Mouse (Mus musculus) spleen, adult 12 weeks (tissue): Measurements from ENCODE around the gene Olfr1360.
A peak's percentile ranks its signal among the peaks of the same experiment; 100 is the strongest.

ENCODE experiments used
- DNase-seq: peaks from one replicate; pipeline ENCODE4 v3.0.0; 2022; ENCODE audit warnings: low spot score

The Olfr1360 gene

DNA sequence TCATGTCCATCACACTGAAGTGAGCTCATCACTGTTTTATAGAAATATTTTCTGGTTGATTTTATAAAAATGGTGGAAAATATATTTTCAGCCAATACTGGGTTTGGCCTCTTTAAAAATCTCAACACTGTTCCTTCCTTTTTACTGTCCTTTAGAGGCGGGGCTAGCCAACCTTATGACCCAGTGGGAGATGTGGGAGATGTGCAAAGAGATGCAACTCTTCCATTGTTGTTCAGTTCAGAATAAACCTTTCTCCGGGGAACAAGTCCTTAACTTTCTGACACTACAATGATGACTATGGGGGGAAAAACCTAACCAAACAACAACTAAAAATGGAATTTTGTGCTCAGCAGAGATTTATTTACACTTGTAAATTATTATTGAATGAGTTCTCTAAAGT, at the start of gene Olfr1360:
TSS of gene Olfr1360 (minus strand) at position 101 of the 400 bp plus-strand sequence.
- no peak for DNase-seq

DNA sequence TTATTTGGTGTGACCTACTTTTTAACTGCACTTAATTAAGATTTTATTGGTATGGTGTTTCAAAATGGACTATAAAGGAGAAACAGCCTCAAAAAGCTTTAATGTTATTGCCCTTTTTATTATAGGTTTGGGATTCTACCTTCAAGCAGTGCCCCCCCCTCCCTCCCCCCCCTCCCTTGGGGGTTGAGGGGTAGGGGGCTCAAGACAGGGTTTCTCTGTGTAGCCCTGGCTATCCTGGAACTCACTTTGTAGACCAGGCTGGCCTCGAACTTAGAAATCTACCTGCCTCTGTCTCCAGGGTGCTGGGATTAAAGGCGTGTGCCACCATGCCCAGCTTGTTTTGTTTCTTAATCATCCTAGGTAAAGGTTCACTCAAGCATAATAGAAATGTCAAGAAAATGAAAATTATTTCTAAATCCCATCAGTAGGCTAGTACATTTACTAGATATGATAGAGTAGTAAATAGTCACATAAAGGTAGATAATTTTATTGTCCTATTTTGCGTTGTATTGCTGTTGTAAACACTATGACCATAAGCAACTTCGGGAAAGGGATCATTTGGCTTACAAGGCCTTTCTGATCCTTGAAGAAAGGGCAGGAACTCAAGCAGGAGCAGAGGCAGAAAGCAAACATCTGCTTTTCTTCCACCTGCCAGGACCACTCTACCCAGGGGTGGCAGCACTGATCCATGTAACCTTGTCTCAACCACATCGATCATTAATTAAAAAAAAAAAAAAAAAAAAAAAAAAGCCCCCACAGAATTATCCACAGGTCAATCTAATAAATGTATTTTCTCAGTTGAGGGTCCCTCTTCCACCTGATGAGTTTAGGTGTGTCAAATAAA, 46.0 kb upstream of the Olfr1360 start:
- no peak for DNase-seq

DNA sequence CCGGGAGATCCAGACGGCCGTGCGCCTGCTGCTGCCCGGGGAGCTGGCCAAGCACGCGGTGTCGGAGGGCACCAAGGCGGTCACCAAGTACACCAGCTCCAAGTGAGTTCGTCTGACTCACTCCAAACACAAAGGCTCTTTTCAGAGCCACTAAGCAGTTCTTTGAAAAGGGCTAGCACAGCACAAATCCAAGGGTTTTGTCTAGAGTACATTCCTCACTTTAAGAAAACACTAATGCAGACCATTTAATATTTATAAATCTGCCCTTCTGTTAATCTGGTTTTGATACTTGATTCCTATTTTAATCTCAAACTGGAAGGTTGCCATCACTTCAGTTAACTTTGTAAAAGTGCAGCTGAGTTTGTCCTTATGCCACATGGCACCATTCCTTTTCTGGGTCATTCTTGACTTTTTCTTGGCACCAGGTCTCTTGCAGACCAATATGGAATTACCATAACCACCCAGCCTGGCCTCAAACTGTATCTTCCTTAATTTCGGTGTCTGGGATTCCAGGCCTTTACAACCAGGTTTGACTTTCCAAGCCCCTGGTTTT, 45.2 kb upstream of the Olfr1360 start:
- DNase-seq, result no peak

DNA sequence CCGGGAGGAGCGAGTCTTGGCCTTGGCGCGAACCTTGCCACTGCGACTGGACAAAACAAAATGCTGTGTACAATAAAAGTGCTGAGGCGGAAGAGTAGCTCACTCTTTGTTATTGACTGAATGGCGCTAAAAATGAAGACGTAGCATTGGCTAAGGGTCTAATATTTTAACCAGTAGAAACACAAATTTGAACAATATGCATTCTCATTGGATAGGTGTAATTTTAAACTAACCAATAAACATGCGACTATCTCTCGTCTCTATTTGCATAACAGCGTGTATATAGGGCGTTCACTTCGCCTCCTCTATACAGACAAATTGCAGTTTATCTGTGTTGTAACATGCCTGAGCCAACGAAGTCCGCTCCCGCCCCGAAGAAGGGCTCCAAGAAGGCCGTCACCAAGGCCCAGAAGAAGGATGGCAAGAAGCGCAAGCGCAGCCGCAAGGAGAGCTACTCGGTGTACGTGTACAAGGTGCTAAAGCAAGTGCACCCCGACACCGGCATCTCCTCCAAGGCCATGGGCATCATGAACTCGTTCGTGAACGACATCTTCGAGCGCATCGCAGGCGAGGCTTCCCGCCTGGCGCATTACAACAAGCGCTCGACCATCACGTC, 44.7 kb upstream of the Olfr1360 start, which contains the start of gene Hist1h2bm:
TSS of gene Hist1h2bm (plus strand) at position 288 of the 616 bp plus-strand sequence.
- peak; percentile 68 for DNase-seq

DNA sequence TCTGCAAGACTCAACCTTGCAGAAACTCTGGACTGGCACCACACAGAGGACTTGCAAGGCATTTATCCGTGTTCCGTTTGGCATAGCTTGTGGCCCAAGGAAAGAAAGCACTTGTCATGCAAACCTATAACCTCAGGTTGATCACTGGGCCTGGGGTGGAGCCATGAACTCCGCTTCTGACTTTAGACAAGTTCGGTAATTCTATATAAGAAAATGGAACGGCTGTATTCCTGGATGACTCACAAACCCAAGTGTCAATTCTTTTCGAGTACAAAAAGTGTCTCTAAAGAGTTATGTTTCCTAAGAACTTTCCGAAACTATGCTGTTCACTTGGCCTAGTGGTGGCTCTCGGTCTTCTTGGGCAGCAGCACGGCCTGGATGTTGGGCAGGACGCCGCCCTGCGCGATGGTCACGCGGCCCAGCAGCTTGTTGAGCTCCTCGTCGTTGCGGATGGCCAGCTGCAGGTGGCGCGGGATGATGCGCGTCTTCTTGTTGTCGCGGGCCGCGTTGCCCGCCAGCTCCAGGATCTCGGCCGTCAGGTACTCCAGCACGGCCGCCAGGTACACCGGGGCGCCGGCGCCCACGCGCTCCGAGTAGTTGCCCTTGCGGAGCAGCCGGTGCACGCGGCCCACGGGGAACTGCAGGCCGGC, 44.0 kb upstream of the Olfr1360 start:
- DNase-seq, result peak; percentile 22

DNA sequence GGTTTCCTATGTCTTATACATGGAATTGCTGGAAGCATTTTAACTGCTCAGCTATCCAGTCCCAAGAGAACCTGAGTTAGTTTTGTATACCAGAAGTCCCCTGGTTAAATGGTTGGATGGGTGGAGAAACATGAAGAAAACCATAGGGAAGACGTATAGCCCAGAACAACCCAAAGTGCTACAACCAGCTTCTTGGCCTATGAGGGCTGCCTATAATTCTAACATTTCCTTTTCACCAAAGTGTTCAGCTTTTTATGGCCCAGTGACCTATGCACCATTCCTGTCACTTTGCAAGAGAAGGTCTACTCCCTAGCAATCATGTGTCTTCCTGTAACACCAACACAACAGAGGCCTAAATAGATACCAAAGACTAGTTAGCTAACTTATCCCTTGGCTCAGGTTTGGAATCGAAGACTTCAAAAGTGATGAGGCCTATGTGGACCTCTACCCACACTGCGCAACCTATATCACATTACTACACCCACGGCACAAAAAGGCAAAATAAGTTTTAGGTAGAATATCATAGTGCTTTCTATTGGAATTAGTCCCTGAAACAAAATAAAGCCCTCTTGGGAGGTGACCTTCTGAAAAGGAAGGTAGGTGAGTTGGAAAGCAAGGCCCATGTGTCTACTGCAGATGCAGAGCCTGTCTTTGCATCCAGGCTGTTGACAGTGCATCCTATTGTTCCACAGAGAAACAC, 41.3 kb upstream of the Olfr1360 start:
- DNase-seq, result no peak

DNA sequence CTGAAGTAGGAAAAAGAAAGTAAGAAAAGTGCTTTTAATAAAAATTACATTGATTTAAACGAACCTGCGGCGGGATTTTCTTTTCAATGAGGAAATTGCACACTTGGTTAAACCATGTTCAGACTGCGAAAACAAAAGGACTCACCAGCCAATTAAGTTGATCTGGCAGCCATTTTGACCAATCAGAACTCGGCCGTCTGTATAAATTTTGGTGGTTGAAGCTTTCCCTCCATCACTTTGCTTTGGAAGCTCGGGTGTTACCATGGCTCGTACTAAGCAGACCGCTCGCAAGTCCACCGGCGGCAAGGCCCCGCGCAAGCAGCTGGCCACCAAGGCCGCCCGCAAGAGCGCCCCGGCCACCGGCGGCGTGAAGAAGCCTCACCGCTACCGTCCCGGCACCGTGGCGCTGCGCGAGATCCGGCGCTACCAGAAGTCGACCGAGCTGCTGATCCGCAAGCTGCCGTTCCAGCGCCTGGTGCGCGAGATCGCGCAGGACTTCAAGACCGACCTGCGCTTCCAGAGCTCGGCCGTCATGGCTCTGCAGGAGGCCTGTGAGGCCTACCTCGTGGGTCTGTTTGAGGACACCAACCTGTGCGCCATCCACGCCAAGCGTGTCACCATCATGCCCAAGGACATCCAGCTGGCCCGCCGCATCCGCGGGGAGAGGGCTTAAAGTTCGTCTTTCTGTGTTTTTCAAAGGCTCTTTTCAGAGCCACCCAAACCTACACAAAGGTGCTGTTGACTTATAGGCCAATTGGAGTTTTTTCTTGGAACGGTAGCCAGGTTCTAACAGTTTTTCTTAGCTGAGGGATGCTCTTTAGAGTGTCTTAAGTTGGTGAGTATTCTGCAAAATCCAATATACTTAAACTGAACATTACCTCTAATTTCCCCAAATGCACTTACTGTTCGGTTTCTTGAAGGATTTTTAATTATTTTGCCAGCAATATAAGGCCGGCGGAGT, 40.5 kb upstream of the Olfr1360 start, which contains the start of gene Hist1h3h:
TSS of gene Hist1h3h (plus strand) at position 263 of the 961 bp plus-strand sequence.
- DNase-seq, result peak; percentile 86

DNA sequence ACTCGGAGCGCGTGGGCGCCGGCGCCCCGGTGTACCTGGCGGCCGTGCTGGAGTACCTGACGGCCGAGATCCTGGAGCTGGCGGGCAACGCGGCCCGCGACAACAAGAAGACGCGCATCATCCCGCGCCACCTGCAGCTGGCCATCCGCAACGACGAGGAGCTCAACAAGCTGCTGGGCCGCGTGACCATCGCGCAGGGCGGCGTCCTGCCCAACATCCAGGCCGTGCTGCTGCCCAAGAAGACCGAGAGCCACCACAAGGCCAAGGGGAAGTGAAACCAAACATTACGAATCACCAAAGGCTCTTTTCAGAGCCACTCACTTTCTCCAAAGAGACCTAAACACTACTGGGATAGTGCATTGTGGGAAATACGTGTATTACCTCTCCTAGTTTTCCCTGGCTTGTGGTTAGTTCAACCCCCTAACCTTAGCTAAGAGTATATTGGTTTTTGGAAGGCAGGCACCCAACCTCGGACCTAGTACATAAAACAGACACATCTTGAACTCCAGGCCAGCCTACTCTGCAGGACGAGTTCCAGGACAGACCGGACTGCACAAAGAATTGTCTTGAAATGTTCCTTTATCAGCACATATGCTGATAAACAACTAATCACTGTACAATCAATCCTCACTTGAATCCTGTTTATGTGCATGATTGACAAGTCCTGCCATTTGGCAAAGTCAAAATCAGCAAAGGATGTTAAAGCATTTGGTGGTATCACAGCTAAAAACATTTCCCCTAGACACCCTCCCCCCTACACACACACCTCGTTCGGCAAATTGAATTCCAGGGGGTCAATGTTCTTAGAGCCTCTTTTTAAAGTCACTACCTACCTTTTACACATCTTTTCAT, 39.6 kb upstream of the Olfr1360 start:
- DNase-seq, result peak; percentile 59

DNA sequence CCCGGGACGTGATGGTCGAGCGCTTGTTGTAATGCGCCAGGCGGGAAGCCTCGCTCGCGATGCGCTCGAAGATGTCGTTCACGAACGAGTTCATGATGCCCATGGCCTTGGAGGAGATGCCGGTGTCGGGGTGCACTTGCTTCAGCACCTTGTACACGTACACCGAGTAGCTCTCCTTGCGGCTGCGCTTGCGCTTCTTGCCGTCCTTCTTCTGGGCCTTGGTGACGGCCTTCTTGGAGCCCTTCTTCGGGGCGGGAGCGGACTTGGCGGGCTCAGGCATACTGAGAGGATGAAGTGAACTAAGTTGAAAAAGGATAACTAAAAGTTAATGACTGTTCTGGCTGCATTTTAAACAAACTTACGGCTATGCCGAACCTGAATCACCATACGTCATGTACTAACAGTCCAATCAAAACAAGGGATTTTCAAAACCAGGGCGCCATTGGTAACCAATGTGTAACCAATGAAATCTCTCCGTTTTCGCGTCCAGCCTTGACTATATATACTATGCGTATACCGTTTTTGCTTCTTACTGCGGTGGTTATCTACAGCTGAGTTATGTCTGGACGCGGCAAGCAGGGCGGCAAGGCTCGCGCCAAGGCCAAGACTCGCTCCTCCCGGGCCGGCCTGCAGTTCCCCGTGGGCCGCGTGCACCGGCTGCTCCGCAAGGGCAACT, 38.8 kb upstream of the Olfr1360 start, which contains the start of the genes Hist1h2bl and Hist1h2ai:
TSS of gene Hist1h2bl (minus strand) at position 280 of the 676 bp plus-strand sequence.
TSS of gene Hist1h2ai (plus strand) at position 559 of the 676 bp plus-strand sequence.
- peak; percentile 84 for DNase-seq

DNA sequence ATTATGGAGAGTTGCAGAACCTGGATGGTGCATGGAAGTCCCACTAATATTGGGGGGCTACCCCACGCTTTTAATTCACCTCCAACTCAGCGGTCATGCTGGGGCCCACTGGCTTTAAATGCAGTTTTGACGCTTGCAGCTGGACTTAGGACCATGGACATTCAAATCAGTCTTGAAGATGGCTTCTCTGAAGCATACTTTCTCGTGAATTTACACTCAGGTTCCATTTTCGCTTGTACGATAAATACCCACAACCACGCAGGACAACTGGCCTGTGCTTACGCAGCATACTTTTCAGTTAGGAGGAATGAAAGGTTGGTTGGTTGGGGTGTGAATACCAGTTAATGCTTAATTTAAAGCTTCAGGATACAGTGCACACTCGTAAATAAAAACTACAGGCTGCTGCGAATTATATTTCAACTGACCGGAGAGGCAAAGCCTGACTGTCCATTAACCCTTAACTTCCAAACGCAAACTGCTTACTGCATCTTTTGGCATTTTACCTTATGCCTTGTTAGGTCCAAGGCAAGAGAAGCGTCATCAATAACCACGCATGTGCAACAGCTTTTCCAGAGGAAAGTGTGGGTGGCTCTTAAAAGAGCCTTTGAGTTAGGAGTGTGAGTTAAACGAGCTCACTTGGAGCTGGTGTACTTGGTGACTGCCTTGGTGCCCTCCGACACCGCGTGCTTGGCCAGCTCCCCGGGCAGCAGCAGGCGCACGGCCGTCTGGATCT, 38.1 kb upstream of the Olfr1360 start:
- DNase-seq, result peak; percentile 32

DNA sequence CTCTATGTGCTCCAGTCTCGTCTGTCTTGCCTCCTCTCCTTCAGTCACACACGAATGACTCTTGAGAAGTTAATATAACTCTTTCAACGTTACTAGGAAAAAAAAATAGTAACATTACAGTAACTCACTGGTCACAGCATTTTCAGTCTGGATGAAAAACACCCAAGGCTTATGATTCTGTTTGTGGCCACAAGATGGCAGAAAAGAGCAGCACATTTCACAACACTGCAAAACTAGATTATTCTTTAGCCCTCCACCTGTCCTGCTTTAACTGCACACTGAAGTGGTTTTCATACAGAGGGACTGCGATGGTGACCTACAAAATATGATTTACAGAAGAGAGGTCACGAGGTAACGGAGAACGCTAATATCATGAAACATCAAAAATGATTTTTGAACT, 37.5 kb upstream of the Olfr1360 start:
- peak; percentile 62 for DNase-seq

DNA sequence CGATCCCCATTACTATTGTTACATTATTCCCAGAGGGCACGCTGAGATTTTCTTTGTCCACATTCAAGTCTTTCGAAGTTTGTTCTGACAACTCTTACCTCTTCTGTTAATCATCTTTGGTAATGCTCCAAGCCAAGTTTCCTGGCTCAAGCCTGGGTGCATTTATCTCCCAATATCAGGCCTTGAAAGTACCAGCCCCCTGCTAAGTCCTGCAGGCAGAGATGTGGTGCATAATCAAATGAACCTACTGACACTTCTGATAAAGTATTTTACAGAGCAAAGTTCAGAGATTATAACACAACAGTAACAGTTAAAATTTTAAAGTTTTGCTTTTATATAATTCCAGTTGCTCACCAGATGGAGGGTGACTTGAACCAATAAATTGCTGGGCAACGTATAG, 34.5 kb upstream of the Olfr1360 start:
- DNase-seq, result no peak

DNA sequence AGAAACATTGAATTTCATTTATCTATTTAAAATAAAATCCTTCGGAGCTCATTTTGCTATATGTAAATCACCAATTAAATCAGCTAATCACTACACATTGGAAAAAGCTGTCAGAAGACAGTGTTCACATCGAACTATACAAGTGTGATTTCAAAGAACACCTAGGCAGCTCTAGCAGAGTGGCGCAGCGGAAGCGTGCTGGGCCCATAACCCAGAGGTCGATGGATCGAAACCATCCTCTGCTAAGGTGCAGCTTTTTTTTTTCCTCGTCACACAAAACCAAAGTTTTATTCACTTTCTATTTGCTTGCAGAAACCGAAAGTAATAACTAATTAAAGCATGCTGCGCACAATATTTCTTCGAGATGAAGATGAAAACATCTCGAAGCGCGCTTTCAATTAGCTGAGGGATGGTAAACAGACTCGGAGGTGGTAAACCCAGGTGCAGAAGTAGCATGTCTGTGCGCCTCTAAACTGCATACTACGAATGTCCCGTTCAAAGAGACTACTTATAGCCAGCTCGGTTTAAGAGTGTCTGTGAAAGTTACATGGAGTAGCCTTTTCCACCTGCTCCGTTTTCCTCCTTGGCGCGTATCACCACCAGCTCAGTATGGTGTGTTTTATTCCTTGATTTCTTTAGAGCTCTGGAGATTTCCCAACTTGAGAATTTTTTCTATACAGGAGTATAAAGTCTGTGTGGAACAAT, 33.8 kb upstream of the Olfr1360 start:
- DNase-seq, result peak; percentile 77

DNA sequence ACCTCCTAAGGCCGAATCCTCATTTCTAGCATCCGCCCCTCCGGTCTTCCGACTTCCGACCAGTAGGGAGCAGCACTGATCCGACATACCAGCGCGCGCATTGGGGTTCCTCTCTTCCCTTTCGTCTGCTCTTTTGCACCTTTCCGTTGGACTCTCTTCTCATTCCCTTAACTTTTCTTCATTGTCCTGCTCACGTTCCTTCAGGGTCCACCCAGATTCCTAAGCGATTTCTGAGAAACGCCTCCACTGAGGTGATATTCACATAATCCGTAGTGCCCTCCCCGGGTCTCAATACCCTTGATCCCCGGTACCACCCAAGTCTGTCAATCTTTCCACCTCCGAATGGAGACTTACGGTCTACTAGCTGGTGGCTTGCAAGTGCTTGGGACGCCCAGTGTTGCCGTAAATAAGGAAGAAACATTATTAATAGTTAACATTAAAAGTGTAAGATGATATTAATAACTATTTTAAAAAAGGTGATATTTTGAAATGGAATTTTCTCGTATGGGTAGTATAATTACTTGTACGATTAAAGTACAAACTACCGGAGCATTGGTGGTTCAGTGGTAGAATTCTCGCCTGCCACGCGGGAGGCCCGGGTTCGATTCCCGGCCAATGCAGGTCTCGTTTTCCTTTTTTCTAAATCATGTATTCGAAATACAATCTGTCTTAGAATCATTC, 33.0 kb upstream of the Olfr1360 start:
- peak; percentile 85 for DNase-seq

DNA sequence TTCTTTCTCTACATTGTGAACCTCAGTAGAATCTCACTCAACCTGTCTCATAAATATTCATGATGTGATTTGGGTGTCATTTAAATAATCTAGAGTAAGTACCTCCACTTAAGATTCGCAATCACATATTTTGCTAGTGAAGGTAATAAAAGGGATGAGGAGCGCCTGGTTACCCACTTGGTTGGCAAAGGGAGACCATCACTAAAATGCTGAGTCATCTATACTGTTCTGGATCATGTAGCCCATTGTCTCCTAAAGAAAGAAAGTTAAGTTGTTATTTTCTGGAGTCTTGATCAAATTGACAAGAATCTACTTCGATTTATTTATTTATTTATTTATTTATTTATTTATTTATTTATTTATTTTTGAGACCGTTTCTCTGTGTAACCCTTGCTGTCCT, 29.5 kb upstream of the Olfr1360 start:
- no peak for DNase-seq

DNA sequence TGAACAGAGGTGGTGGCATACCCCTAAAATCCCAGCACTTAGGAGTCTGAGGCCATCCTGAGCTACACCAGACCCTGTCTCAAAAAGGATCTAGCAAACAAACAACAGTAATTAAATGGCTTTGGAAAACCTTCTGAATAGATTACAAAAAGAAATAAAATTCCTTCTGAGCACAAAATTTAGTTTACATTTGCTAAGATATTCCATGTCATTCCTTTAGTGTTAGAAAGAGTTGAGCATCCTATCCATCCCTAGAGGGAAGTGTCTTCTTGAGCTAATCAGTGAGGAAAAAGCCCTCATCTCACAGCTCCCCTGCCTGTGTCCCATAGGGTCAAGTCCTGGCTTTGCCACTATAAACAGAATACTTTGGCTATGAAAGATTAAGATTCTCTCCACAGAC, 20.6 kb upstream of the Olfr1360 start, which contains the start of gene Olfr1359:
TSS of gene Olfr1359 (plus strand) at position 301 of the 400 bp plus-strand sequence.
- no peak for DNase-seq

DNA sequence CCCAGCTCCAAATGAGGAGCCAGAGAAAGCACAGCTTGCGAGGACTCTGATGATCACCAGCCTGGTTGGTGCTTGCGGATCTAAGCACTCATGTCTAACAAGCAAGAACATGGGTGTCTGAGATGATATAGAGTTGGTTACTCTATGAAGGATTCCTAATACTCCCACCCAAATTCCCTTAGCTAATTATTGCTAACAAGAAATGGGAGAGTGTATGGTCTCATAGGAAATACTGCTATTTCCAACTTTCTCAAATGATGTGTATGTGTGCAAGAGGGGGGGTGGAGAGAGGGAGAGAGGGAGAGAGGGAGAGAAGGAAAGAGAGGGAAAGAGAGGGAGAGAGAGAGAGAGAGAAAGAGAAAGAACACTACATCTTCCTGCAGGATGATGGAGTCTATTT, 13.9 kb downstream of the Olfr1360 start, which contains the start of gene Olfr1361:
TSS of gene Olfr1361 (minus strand) at position 101 of the 400 bp plus-strand sequence.
- DNase-seq, result no peak
